Mouse (Mus musculus): ENCODE results near the gene Olfr768. TPM values are rescaled to one million over a fixed set of nuclear protein-coding genes. Genes with fewer than 3 reads are reported as not detected.
"Not testable (repeated sequence)": the region's sequence is repeated elsewhere in the genome, so short reads cannot be mapped to it uniquely, and the experiment has no call there.

Gene Olfr768
- polyA plus RNA-seq (2015; fragmentation: Nextera tagmentation; extraction: Ambion mirVana): not detected in 2 replicates

GRCm38 (mm10) chr10:129099275-129099674 is at the start of gene Olfr768:
Gene Olfr768, minus strand, starts transcription at chr10:129099375.
- ATAC-seq: no peak
- WGBS: 70% methylated on average over 1 of the region's 1 CpGs
- Histone ChIP-seq H3K27ac (no peak within 1 kb of the TSS), H3K4me1 (replicated peaks) (no peaks in the 10 kb centered on the region), H3K4me3 (replicated peaks) (no peak within 1 kb of the TSS), H3K36me3 (no peaks in the 10 kb centered on the region), H3K9ac (no peak within 1 kb of the TSS), H3K4me2 (replicated peaks) (no peak within 1 kb of the TSS), H3K27me3 (replicated peaks) (no peaks in the 10 kb centered on the region), H3K9me3 (no peaks in the 10 kb centered on the region)

GRCm38 (mm10) chr10:129138898-129139297 is 39.7 kb upstream of the Olfr768 start, which contains the start of gene Olfr770:
Gene Olfr770, minus strand, starts transcription at chr10:129138998.
- 86% methylated on average over 2 of the region's 2 CpGs for WGBS
- H3K9ac ChIP-seq: no peak within 1 kb of the TSS
- H3K4me3 ChIP-seq (replicated peaks): no peak within 1 kb of the TSS
- no peaks in the 10 kb centered on the region for H3K36me3 ChIP-seq
- H3K4me2 ChIP-seq (replicated peaks): no peak within 1 kb of the TSS
- H3K4me1 ChIP-seq (replicated peaks): no peaks in the 10 kb centered on the region
- no peaks in the 10 kb centered on the region for H3K27me3 ChIP-seq (replicated peaks)
- no peak within 1 kb of the TSS for H3K27ac ChIP-seq
- no peaks in the 10 kb centered on the region for H3K9me3 ChIP-seq
- ATAC-seq: no peak

GRCm38 (mm10) chr10:129117761-129118160 is 18.6 kb upstream of the Olfr768 start, which contains the start of gene Olfr769:
Gene Olfr769, minus strand, starts transcription at chr10:129117861.
- WGBS: 76% methylated on average over 2 of the region's 2 CpGs
- no peak within 1 kb of the TSS for H3K4me2 ChIP-seq (replicated peaks)
- H3K4me1 ChIP-seq (replicated peaks): no peaks in the 10 kb centered on the region
- no peak within 1 kb of the TSS for H3K27ac ChIP-seq
- H3K9ac ChIP-seq: no peak within 1 kb of the TSS
- no peaks in the 10 kb centered on the region for H3K27me3 ChIP-seq (replicated peaks)
- H3K4me3 ChIP-seq (replicated peaks): no peak within 1 kb of the TSS
- no peak for ATAC-seq
- H3K9me3 ChIP-seq: no peaks in the 10 kb centered on the region
- H3K36me3 ChIP-seq: no peaks in the 10 kb centered on the region

- H3K27ac ChIP-seq: no peak overlapping the region
- 86% methylated on average over 3 of the region's 3 CpGs for WGBS
- H3K4me2 ChIP-seq (replicated peaks): no peak overlapping the region
- no peak for ATAC-seq
- H3K27me3 ChIP-seq (replicated peaks): no peaks in the 10 kb centered on the region
- no peaks in the 10 kb centered on the region for H3K9me3 ChIP-seq
- no peaks in the 10 kb centered on the region for H3K4me1 ChIP-seq (replicated peaks)
- H3K36me3 ChIP-seq: no peaks in the 10 kb centered on the region
- H3K4me3 ChIP-seq (replicated peaks): no peak overlapping the region
- H3K9ac ChIP-seq: no peak overlapping the region
Measured at GRCm38 (mm10) chr10:129115146-129115545, 16.0 kb upstream of the Olfr768 start.

GRCm38 (mm10) chr10:129101231-129101630 is 2.1 kb upstream of the Olfr768 start:
- ATAC-seq: no peak
- Histone ChIP-seq H3K4me3 (replicated peaks) (no peak overlapping the region), H3K4me1 (replicated peaks) (no peaks in the 10 kb centered on the region), H3K27ac (no peak overlapping the region), H3K4me2 (replicated peaks) (no peak overlapping the region), H3K9me3 (no peaks in the 10 kb centered on the region), H3K36me3 (no peaks in the 10 kb centered on the region), H3K27me3 (replicated peaks) (no peaks in the 10 kb centered on the region), H3K9ac (no peak overlapping the region)
- 37% methylated on average over 3 of the region's 3 CpGs for WGBS

- not testable (repeated sequence) for H3K4me3 ChIP-seq (replicated peaks); H3K9me3 ChIP-seq; H3K9ac ChIP-seq; H3K36me3 ChIP-seq; H3K4me1 ChIP-seq (replicated peaks); H3K27me3 ChIP-seq (replicated peaks); ATAC-seq; H3K4me2 ChIP-seq (replicated peaks); H3K27ac ChIP-seq
Measured at GRCm38 (mm10) chr10:129082810-129083209, 16.4 kb downstream of the Olfr768 start, which contains the start of gene Olfr767. Gene Olfr767, minus strand, starts transcription at chr10:129082910.

- Histone ChIP-seq H3K9ac (no peak within 1 kb of the TSS), H3K4me3 (replicated peaks) (no peak within 1 kb of the TSS), H3K4me1 (replicated peaks) (no peaks in the 10 kb centered on the region), H3K27me3 (replicated peaks) (no peaks in the 10 kb centered on the region), H3K36me3 (no peaks in the 10 kb centered on the region), H3K27ac (no peak within 1 kb of the TSS), H3K4me2 (replicated peaks) (no peak within 1 kb of the TSS), H3K9me3 (no peaks in the 10 kb centered on the region)
- 85% methylated on average over 2 of the region's 2 CpGs for whole genome bisulfite sequencing
- no peak for ATAC-seq
Measured at GRCm38 (mm10) chr10:129068877-129069276, 30.3 kb downstream of the Olfr768 start, which contains the start of gene Olfr766-ps1. Gene Olfr766-ps1, minus strand, starts transcription at chr10:129068977.

GRCm38 (mm10) chr10:129049898-129050297 is 49.3 kb downstream of the Olfr768 start, which contains the start of gene Olfr765:
Gene Olfr765, minus strand, starts transcription at chr10:129049998.
- ATAC-seq; H3K9ac ChIP-seq; H3K9me3 ChIP-seq; H3K27ac ChIP-seq; H3K4me2 ChIP-seq (replicated peaks); H3K27me3 ChIP-seq (replicated peaks); H3K36me3 ChIP-seq; H3K4me1 ChIP-seq (replicated peaks); H3K4me3 ChIP-seq (replicated peaks): not testable (repeated sequence)

Other genes with a start within 250 kb of the Olfr768 start
- gene Gdf11, start 207.7 kb downstream of the Olfr768 start, polyA plus RNA-seq (2015; fragmentation: Nextera tagmentation; extraction: Ambion mirVana): 3.5 and 3.9 TPM in 2 replicates
- gene Cd63, start 198.4 kb downstream of the Olfr768 start, polyA plus RNA-seq (2015; fragmentation: Nextera tagmentation; extraction: Ambion mirVana): 708 and 725 TPM in 2 replicates
- gene Rdh5, start 176.5 kb downstream of the Olfr768 start, polyA plus RNA-seq (2015; fragmentation: Nextera tagmentation; extraction: Ambion mirVana): 11.7 and 12.0 TPM in 2 replicates
- gene Bloc1s1, start 175.3 kb downstream of the Olfr768 start, polyA plus RNA-seq (2015; fragmentation: Nextera tagmentation; extraction: Ambion mirVana): 194 and 203 TPM in 2 replicates
- gene Itga7, start 165.6 kb downstream of the Olfr768 start, polyA plus RNA-seq (2015; fragmentation: Nextera tagmentation; extraction: Ambion mirVana): 2.9 and 3.8 TPM in 2 replicates
- 12.0 and 12.3 TPM in 2 replicates for gene Mettl7b, start 138.4 kb downstream of the Olfr768 start, polyA plus RNA-seq (2015; fragmentation: Nextera tagmentation; extraction: Ambion mirVana)
- not detected in 2 replicates for gene Olfr9, start 109.9 kb downstream of the Olfr768 start, polyA plus RNA-seq (2015; fragmentation: Nextera tagmentation; extraction: Ambion mirVana)
- not detected in 2 replicates for gene Olfr763, start 88.6 kb downstream of the Olfr768 start, polyA plus RNA-seq (2015; fragmentation: Nextera tagmentation; extraction: Ambion mirVana)
- gene Olfr764-ps1, start 59.5 kb downstream of the Olfr768 start, polyA plus RNA-seq (2015; fragmentation: Nextera tagmentation; extraction: Ambion mirVana): not detected in 2 replicates
- gene Olfr765, start 49.4 kb downstream of the Olfr768 start, polyA plus RNA-seq (2015; fragmentation: Nextera tagmentation; extraction: Ambion mirVana): not detected in 2 replicates
- not detected in 2 replicates for gene Olfr766-ps1, start 30.4 kb downstream of the Olfr768 start, polyA plus RNA-seq (2015; fragmentation: Nextera tagmentation; extraction: Ambion mirVana)
- not detected in 2 replicates for gene Olfr767, start 16.5 kb downstream of the Olfr768 start, polyA plus RNA-seq (2015; fragmentation: Nextera tagmentation; extraction: Ambion mirVana)
- not detected in 2 replicates for gene Olfr769, start 18.5 kb upstream of the Olfr768 start, polyA plus RNA-seq (2015; fragmentation: Nextera tagmentation; extraction: Ambion mirVana)
- gene Olfr770, start 39.6 kb upstream of the Olfr768 start, polyA plus RNA-seq (2015; fragmentation: Nextera tagmentation; extraction: Ambion mirVana): not detected in 2 replicates
- not detected in 2 replicates for gene Olfr771, start 65.4 kb upstream of the Olfr768 start, polyA plus RNA-seq (2015; fragmentation: Nextera tagmentation; extraction: Ambion mirVana)
- not detected in 2 replicates for gene Olfr772, start 78.5 kb upstream of the Olfr768 start, polyA plus RNA-seq (2015; fragmentation: Nextera tagmentation; extraction: Ambion mirVana)
- gene Olfr773, start 88.0 kb upstream of the Olfr768 start, polyA plus RNA-seq (2015; fragmentation: Nextera tagmentation; extraction: Ambion mirVana): not detected in 2 replicates
- not detected in 2 replicates for gene Olfr774, start 136.8 kb upstream of the Olfr768 start, polyA plus RNA-seq (2015; fragmentation: Nextera tagmentation; extraction: Ambion mirVana)
- gene Olfr775, start 149.0 kb upstream of the Olfr768 start, polyA plus RNA-seq (2015; fragmentation: Nextera tagmentation; extraction: Ambion mirVana): not detected in 2 replicates
- not detected in 2 replicates for gene Olfr776, start 159.8 kb upstream of the Olfr768 start, polyA plus RNA-seq (2015; fragmentation: Nextera tagmentation; extraction: Ambion mirVana)
- not detected in 2 replicates for gene Olfr777, start 172.1 kb upstream of the Olfr768 start, polyA plus RNA-seq (2015; fragmentation: Nextera tagmentation; extraction: Ambion mirVana)
- gene Olfr780, start 218.7 kb upstream of the Olfr768 start, polyA plus RNA-seq (2015; fragmentation: Nextera tagmentation; extraction: Ambion mirVana): not detected in 2 replicates
- not detected in 2 replicates for gene Olfr781, start 229.5 kb upstream of the Olfr768 start, polyA plus RNA-seq (2015; fragmentation: Nextera tagmentation; extraction: Ambion mirVana)
- not detected in 2 replicates for gene Olfr782, start 249.5 kb upstream of the Olfr768 start, polyA plus RNA-seq (2015; fragmentation: Nextera tagmentation; extraction: Ambion mirVana)

All from intestine, embryonic 15.5 days (tissue).